ENCODE assay signal across 30 mouse cellular contexts in the genomic region with DNA sequence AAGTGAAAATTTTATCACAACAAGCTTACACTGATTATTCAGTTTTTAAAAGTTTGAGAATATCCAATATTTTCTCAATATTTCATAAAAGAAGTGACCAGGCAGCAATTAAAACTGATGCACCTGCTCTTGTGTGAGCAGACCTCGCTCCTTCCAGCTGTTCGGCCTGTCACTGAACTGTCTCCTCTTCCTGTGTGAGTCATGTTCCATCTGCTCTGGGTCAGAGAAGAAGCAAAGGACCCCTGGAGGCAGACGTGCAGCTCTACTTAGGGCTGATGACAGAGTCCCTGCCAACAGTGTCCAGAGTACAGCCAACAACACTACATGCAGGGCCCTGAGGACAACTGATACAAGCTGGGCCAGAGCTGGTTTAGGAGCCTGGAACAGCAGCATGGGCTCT. TPM values are rescaled to one million over a fixed set of nuclear protein-coding genes. Genes with fewer than 3 reads are reported as not detected.
DNase-seq lines count a peak whose midpoint lies in the region; ATAC-seq and TF ChIP-seq lines count a peak whose summit lies in the region.
"Had no signal": no experiment of that assay in that cellular context is flagged by ENCODE, and none has a peak within 500 bp of the region (broad histone marks: within the 10 kb centered on the region; RNA-seq: fewer than 3 reads in every experiment).

No protein-coding gene starts in this region.

- no peaks in the 10 kb centered on the region for H3K79me3 ChIP-seq in C2C12 (ENCODE audit: low read depth)

- POLR2A ChIA-PET in Patski (lab: Charles Lee): no interaction called here

- no peak overlapping the region for H3K4me2 ChIP-seq in midbrain, embryonic 11.5 days
- no peak overlapping the region for H3K4me2 ChIP-seq in hindbrain, embryonic 14.5 days (replicated peaks)
- H3K4me2 ChIP-seq: heart, embryonic 11.5 days; hindbrain, embryonic 12.5 days; intestine, embryonic 15.5 days had no signal

- no peaks in the 10 kb centered on the region for H3K79me2 ChIP-seq in C2C12 (ENCODE audit: control insufficient read depth, insufficient read depth)

- no peak for ATAC-seq in Patski
- ATAC-seq in midbrain, embryonic 11.5 days (ENCODE audit: low FRiP score): no peak
- ATAC-seq in activated CD4-positive, CD25-positive, alpha-beta regulatory T cell, adult 4 months: no peak
- ATAC-seq in hindbrain, embryonic 14.5 days (ENCODE audit: low FRiP score): no peak
- ATAC-seq: forebrain, embryonic 14.5 days; forebrain, postnatal 0 days; hindbrain, embryonic 16.5 days; intestine, embryonic 15.5 days had no signal

- DNase-seq in heart, adult 11 months: peak; percentile 31
- DNase-seq in heart, adult 8-10 months (ENCODE audit: low spot score): no peak
- no peak for DNase-seq in Patski (ENCODE audit: low read depth, low spot score)
- DNase-seq in midbrain, embryonic 11.5 days (ENCODE audit: low spot score, missing footprints): no peak
- DNase-seq in hindbrain, embryonic 14.5 days (ENCODE audit: low spot score): no peak
- DNase-seq: adrenal gland, adult 2 months; adrenal gland, postnatal 14 days; B cell, adult 2 months; cerebellum, adult 11-12 months; cerebellum, adult 8-10 months; cerebellum, postnatal 36 days; forebrain, postnatal 0 days; gastrocnemius, postnatal 25 days; heart, adult 2 months; kidney, adult 11 months; kidney, adult 8-10 months had no signal

- H3K4me3 ChIP-seq in C2C12 (ENCODE audit: insufficient read depth, poor library complexity, severe bottlenecking): no peak overlapping the region
- H3K4me3 ChIP-seq in midbrain, embryonic 11.5 days (ENCODE audit: low read depth, low read length): no peak overlapping the region
- no peak overlapping the region for H3K4me3 ChIP-seq in hindbrain, embryonic 14.5 days (replicated peaks; ENCODE audit: low read length)
- H3K4me3 ChIP-seq: forebrain, embryonic 10.5 days; heart, adult 2 months; hindbrain, embryonic 12.5 days; intestine, embryonic 15.5 days had no signal

- no peaks in the 10 kb centered on the region for H3K36me3 ChIP-seq in C2C12 (ENCODE audit: control insufficient read depth, insufficient read depth)
- H3K36me3 ChIP-seq in midbrain, embryonic 11.5 days (ENCODE audit: control insufficient read depth, insufficient read depth, low read length): no peaks in the 10 kb centered on the region
- H3K36me3 ChIP-seq in hindbrain, embryonic 14.5 days (replicated peaks; ENCODE audit: control insufficient read depth, insufficient read depth): no peaks in the 10 kb centered on the region
- H3K36me3 ChIP-seq: forebrain, embryonic 10.5 days; hindbrain, embryonic 12.5 days; intestine, embryonic 15.5 days had no signal

- no peaks in the 10 kb centered on the region for H3K4me1 ChIP-seq in midbrain, embryonic 11.5 days (ENCODE audit: control insufficient read depth, insufficient read depth, low read length)
- no peaks in the 10 kb centered on the region for H3K4me1 ChIP-seq in hindbrain, embryonic 14.5 days (replicated peaks; ENCODE audit: control insufficient read depth, insufficient read depth, low read length)
- H3K4me1 ChIP-seq: forebrain, embryonic 10.5 days; hindbrain, embryonic 12.5 days; intestine, embryonic 15.5 days had no signal

- no peak overlapping the region for H3K27ac ChIP-seq in midbrain, embryonic 11.5 days (ENCODE audit: low read depth, low read length)
- H3K27ac ChIP-seq in hindbrain, embryonic 14.5 days: no peak overlapping the region
- H3K27ac ChIP-seq: forebrain, embryonic 10.5 days; heart, adult 2 months; hindbrain, embryonic 12.5 days; intestine, embryonic 15.5 days had no signal

- H3K9me3 ChIP-seq in midbrain, embryonic 11.5 days (ENCODE audit: control insufficient read depth, low read length): no peaks in the 10 kb centered on the region
- H3K9me3 ChIP-seq in hindbrain, embryonic 14.5 days (ENCODE audit: control insufficient read depth, low read length): no peaks in the 10 kb centered on the region
- H3K9me3 ChIP-seq: forebrain, embryonic 10.5 days; hindbrain, embryonic 12.5 days; intestine, embryonic 15.5 days had no signal

- CTCF ChIA-PET in Patski (lab: Charles Lee): no interaction called here

- no peak overlapping the region for H3ac ChIP-seq in C2C12 (ENCODE audit: control insufficient read depth, insufficient read length, low read depth)

- no peaks in the 10 kb centered on the region for H3K27me3 ChIP-seq in C2C12 (ENCODE audit: control insufficient read depth, insufficient read depth, insufficient read length)
- no peaks in the 10 kb centered on the region for H3K27me3 ChIP-seq in Patski
- no peaks in the 10 kb centered on the region for H3K27me3 ChIP-seq in midbrain, embryonic 11.5 days (ENCODE audit: control insufficient read depth, insufficient read depth, low read length)
- H3K27me3 ChIP-seq in hindbrain, embryonic 14.5 days (ENCODE audit: control insufficient read depth, insufficient read depth, low read length): no peaks in the 10 kb centered on the region
- H3K27me3 ChIP-seq: hindbrain, embryonic 12.5 days; intestine, embryonic 15.5 days had no signal

- TF ChIP-seq CTCF in C2C12 (IDR thresholded peaks at IDR 0.05; ENCODE audit: control insufficient read depth, insufficient read depth, insufficient read length) (no peak), Patski (IDR thresholded peaks at IDR 0.05) (peak; percentile 12)

- in situ Hi-C loops in Patski (cut with MboI; ENCODE audit: low pct_unique_long_range_greater_than_20kb): no loop called here

- 65% methylated on average over 3 of the region's 3 CpGs for WGBS in midbrain, embryonic 11.5 days
- 63% methylated on average over 3 of the region's 3 CpGs for WGBS in hindbrain, embryonic 14.5 days

- no peak overlapping the region for H3K9ac ChIP-seq in midbrain, embryonic 11.5 days (ENCODE audit: low read length)
- H3K9ac ChIP-seq in hindbrain, embryonic 14.5 days: no peak overlapping the region
- H3K9ac ChIP-seq: forebrain, postnatal 0 days; hindbrain, embryonic 12.5 days; intestine, embryonic 15.5 days had no signal

TF ChIP-seq in C2C12, 6 proteins besides CTCF, POLR2A, EP300 and RAD21:
- TF ChIP-seq FOSL1 (IDR thresholded peaks at IDR 0.05; ENCODE audit: insufficient read depth, low read length, poor library complexity, severe bottlenecking) (peak; percentile 55), MYOD1 (IDR thresholded peaks at IDR 0.05; ENCODE audit: control insufficient read depth, insufficient read length, low read depth) (peak; percentile 100), MAX (IDR thresholded peaks at IDR 0.05) (no peak)
TF ChIP-seq in C2C12: peak in this region for 2.

RNA-seq across cellular contexts. Expression of a gene that starts 12.6 kb away (rescaled TPM):
- total RNA-seq in heart, adult 8-10 months (2022): under 1 TPM in 1 of 4 experiments, not detected in 3; 0.46 TPM
- 0.06 TPM for polyA plus RNA-seq in C2C12 (2012; fragmentation: generic; extraction: Trizol)
- 0.04 TPM for polyA plus RNA-seq in Patski (2021)
- not detected in 2 replicates for polyA plus RNA-seq in midbrain, embryonic 11.5 days (2014; fragmentation: Nextera tagmentation; extraction: Ambion mirVana)
- polyA plus RNA-seq in activated CD4-positive, CD25-positive, alpha-beta regulatory T cell, adult 4 months (2017; shearing (Covaris generic)): not detected
- 0.05 and 0.07 TPM in 2 replicates for polyA plus RNA-seq in hindbrain, embryonic 14.5 days (2014; fragmentation: Nextera tagmentation; extraction: Ambion mirVana)
- total RNA-seq: gastrocnemius, adult 8-10 months; gastrocnemius, postnatal 25 days; hematopoietic stem cell, adult 5-6 weeks; MEL had no signal
- polyA plus RNA-seq: embryonic facial prominence, embryonic 11.5 days; forebrain, embryonic 10.5 days; forebrain, embryonic 14.5 days; heart, adult 2 months; heart, embryonic 11.5 days; heart, embryonic 14.5 days; heart, postnatal 0 days; hindbrain, embryonic 12.5 days had no signal

RNA-seq across cellular contexts. Expression of a gene that starts 52.3 kb away (rescaled TPM):
- 10 to 100 TPM; 16.3 to 29.0 (median 21.0) TPM for total RNA-seq in heart, adult 8-10 months (2022)
- polyA plus RNA-seq in C2C12 (2012; fragmentation: generic; extraction: Trizol) (19.4 TPM), Patski (2021) (38.9 TPM)
- polyA plus RNA-seq in midbrain, embryonic 11.5 days (2014; fragmentation: Nextera tagmentation; extraction: Ambion mirVana): 85.4 and 86.2 TPM in 2 replicates
- polyA plus RNA-seq in activated CD4-positive, CD25-positive, alpha-beta regulatory T cell, adult 4 months (2017; shearing (Covaris generic)): 10 to 100 TPM; 52.7 to 53.1 TPM
- polyA plus RNA-seq in hindbrain, embryonic 14.5 days (2014; fragmentation: Nextera tagmentation; extraction: Ambion mirVana): 77.3 and 81.3 TPM in 2 replicates
